Mouse (Mus musculus) lung, adult 2 months (tissue): ENCODE data around the gene Cib4. TPM values are rescaled to one million over a fixed set of nuclear protein-coding genes. Genes with fewer than 3 reads are reported as not detected.
A peak's percentile ranks its signal among the peaks of the same experiment; 100 is the strongest.

Source experiments
- DNase-seq: peaks from one replicate; pipeline ENCODE4 v3.0.0; 2022
- H3K4me1 ChIP-seq: fragments of 200-500 bp; 2 replicates; pipeline ENCODE4 v1.6.1; 2011; ENCODE audit warnings: low read length; ENCODE audit not compliant: control insufficient read depth, insufficient read depth
- H3K4me3 ChIP-seq: fragments of 200-500 bp; replicated peaks from 2 replicates; pipeline ENCODE3; 2011; ENCODE audit warnings: low read depth, mild to moderate bottlenecking, control low read depth, low read length; ENCODE audit errors: extremely low read depth
- CTCF ChIP-seq: fragments of 200-500 bp; IDR thresholded peaks from 2 replicates; pipeline ENCODE4 v1.5.1; 2011; ENCODE audit warnings: mild to moderate bottlenecking, low read length, control low read depth; ENCODE audit not compliant: insufficient read depth
- POLR2A ChIP-seq: fragments of 200-500 bp; IDR thresholded peaks from 2 replicates; pipeline ENCODE4 v1.6.1; 2011; ENCODE audit warnings: low read depth, mild to moderate bottlenecking, control low read depth, low read length, borderline replicate concordance; ENCODE audit errors: extremely low read depth
- WGBS: fragments of 180-500 bp; shearing (Covaris S2); methylation state at CpG from one replicate; pipeline ENCODE4 v1.1.7; 2018; 5-methylcytosine and 5-hydroxymethylcytosine counted together
- polyA plus RNA-seq: library from polyadenylated mRNA; depleted of rRNA; stranded (reverse); fragments of >200 nt; gene quantifications from 2 replicates; pipeline ENCODE4 v1.2.3, GENCODE M21; 2012; rRNA removed

The Cib4 gene
- polyA plus RNA-seq, 1 experiment, result 0.62 TPM

DNA sequence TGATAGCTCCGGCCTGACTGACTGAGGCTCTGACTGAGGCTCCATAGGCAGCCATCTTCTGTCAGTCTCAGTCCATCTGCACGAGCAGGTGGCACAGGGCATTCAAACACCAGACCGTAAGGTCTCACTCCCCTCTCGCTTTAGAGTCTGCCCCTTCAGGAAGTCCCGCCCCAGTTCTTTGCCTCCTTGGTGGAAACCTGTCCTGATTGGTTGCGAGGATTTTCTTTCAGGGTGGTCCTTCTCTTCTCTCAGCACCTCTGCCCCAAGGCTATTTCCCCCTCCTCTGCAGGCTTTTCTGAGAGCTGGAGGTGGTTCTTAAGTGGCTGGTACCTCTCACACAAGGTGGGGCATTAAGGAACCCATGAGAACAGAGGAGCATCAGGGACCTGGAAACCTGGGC lies 75.2 kb downstream of the Cib4 start:
- TF ChIP-seq POLR2A (no peak), CTCF (no peak)
- WGBS, result 49% methylated on average over 6 of the region's 6 CpGs
- no peak overlapping the region for H3K4me3 ChIP-seq
- DNase-seq, result no peak
- no peaks in the 10 kb centered on the region for H3K4me1 ChIP-seq

DNA sequence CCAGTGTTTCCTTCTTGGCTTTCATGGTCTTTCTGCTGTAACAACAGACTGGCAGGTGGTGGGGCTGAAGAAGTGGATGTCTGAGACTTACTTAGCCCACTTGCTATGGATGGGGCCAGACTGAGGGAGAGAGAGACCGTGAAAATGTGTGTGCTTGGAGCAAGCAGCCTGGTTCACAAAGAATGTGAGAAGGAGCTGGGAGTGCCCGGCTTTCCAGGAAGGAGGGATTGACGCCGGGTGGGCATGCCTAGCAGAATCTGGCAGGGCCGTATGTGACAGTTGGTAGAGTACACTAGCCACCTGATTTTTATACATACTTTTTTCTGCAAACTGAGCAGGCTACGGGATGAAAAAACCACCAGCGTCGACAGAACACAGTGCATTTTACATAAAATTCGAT lies 79.3 kb downstream of the Cib4 start:
- no peak overlapping the region for H3K4me3 ChIP-seq
- TF ChIP-seq POLR2A (no peak), CTCF (no peak)
- WGBS, result 35% methylated on average over 9 of the region's 9 CpGs
- no peaks in the 10 kb centered on the region for H3K4me1 ChIP-seq
- DNase-seq, result no peak

- 27% methylated on average over 21 of the region's 21 CpGs for WGBS
- peak within 1 kb of the TSS; percentile 43 for H3K4me3 ChIP-seq
- H3K4me1 ChIP-seq, result no peaks in the 10 kb centered on the region
- no peak for DNase-seq
- TF ChIP-seq POLR2A, result 0 out of 2 replicates have a peak, but pooled peaks have one; percentile 24
- no peak for TF ChIP-seq CTCF
Measured at GRCm38 (mm10) chr5:30465861-30466260, 79.8 kb downstream of the Cib4 start, which contains the start of gene 1700001C02Rik. 1700001C02Rik (plus strand) TSS chr5:30466047.

GRCm38 (mm10) chr5:30461821-30462220 lies 83.8 kb downstream of the Cib4 start, which contains the start of gene Otof:
Otof (minus strand) TSS chr5:30461932.
- H3K4me1 ChIP-seq, result no peaks in the 10 kb centered on the region
- no peak within 1 kb of the TSS for H3K4me3 ChIP-seq
- DNase-seq, result no peak
- TF ChIP-seq CTCF, result no peak
- no peak for TF ChIP-seq POLR2A
- 17% methylated on average over 9 of the region's 12 CpGs for WGBS

DNA sequence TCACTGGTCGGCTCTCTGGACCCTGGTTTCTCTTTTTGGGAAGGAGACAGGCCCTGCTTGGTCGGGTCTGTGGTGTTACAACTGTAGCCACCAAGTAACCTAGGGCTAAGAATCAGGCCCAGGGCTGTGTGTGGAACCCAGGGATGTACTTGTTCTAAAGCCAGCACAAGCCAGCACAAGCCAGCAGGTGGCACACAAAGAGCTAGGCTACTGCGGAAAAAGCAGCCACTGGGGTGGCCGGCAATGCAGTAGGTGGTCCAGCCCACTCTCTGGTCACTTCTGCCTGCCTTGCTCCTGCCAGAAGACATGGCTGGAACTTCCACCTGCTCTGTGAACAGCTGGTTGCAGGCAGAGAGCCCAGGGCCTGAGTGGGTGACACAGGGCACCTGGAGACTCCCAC lies 85.5 kb downstream of the Cib4 start:
- no peak for TF ChIP-seq POLR2A
- no peak for TF ChIP-seq CTCF
- H3K4me1 ChIP-seq, result no peaks in the 10 kb centered on the region
- no peak overlapping the region for H3K4me3 ChIP-seq
- 39% methylated on average over 4 of the region's 4 CpGs for WGBS
- DNase-seq, result no peak

GRCm38 (mm10) chr5:30456056-30456455 lies 89.6 kb downstream of the Cib4 start:
- no peak overlapping the region for H3K4me3 ChIP-seq
- H3K4me1 ChIP-seq, result no peaks in the 10 kb centered on the region
- 37% methylated on average over 6 of the region's 6 CpGs for WGBS
- DNase-seq, result no peak
- TF ChIP-seq CTCF (0 out of 2 replicates have a peak, but pooled peaks have one; percentile 6), POLR2A (no peak)

DNA sequence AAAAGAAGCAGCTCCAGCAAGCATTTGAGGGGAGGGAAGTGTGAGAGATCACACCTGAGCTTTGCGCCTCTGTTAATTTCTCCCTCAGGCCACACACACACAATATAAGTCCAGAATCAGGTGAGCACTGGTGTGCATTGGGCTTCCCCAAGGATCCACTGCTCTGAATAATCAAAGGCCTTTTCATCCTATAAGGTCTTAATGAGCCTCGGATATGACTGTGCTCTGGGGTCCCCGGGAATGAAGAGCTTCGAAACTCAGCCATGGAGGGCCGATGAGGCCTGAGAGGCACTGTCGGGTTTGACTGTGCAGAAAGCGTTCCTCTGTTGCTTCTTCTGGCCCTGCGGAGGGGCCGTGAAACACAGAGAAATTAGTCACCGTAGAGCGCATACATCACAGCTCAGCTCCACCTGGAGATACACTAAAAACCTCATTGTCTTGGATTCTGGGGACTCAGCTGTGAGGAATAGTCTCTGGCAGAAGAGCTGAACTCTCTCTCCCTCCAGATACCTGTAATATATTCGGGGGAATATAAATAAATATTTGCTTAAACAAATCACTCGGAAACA lies 101.2 kb downstream of the Cib4 start:
- no peaks in the 10 kb centered on the region for H3K4me1 ChIP-seq
- no peak for TF ChIP-seq POLR2A
- TF ChIP-seq CTCF, result no peak
- DNase-seq, result no peak
- 82% methylated on average over 13 of the region's 13 CpGs for WGBS
- H3K4me3 ChIP-seq, result no peak overlapping the region

GRCm38 (mm10) chr5:30442196-30442595 lies 103.4 kb downstream of the Cib4 start:
- TF ChIP-seq POLR2A, result no peak
- no peak; the same call in 1 of the 2 replicates for TF ChIP-seq CTCF
- Histone ChIP-seq H3K4me1 (no peaks in the 10 kb centered on the region), H3K4me3 (no peak overlapping the region)
- no peak for DNase-seq
- 65% methylated on average over 5 of the region's 5 CpGs for WGBS

DNA sequence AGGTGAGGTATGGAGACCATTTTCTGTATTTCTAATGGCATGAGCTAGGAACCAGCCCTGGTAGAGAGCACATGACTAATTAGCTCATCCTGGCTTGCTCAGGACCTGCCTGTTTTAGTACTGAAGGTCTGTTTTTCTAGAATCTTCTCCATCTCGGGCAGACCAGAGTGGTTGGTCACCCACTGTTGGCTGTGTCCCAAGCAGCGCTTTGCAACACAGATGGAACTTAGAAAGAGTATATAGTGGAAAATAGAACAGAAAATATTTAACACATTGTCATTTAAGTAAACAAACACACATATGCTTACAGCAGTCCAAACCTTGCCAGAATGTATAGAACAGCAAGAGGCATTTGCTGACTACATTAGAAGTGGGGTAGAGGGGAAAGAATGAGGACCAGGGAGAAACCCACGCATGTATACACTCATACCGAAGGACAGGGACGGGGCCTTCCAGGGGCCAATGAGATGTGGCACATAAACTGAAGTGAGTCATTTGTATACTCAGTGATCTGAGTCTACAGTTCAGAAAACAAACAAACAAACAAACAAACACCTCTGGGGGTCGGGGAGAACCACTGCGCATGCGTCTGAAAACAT lies 105.2 kb downstream of the Cib4 start:
- 81% methylated on average over 8 of the region's 8 CpGs for WGBS
- Histone ChIP-seq H3K4me1 (no peaks in the 10 kb centered on the region), H3K4me3 (no peak overlapping the region)
- DNase-seq, result no peak
- TF ChIP-seq CTCF (no peak), POLR2A (no peak)

GRCm38 (mm10) chr5:30438931-30439330 lies 106.7 kb downstream of the Cib4 start:
- TF ChIP-seq POLR2A (no peak), CTCF (no peak)
- H3K4me1 ChIP-seq, result no peaks in the 10 kb centered on the region
- 43% methylated on average over 2 of the region's 2 CpGs for WGBS
- no peak overlapping the region for H3K4me3 ChIP-seq
- DNase-seq, result no peak

Other genes with a start within 250 kb of the Cib4 start
- gene Otof, start 83.9 kb downstream of the Cib4 start, polyA plus RNA-seq, result 0.26 TPM in 2 replicates
- 24.4 and 25.3 TPM in 2 replicates for gene 1700001C02Rik, start 79.8 kb downstream of the Cib4 start, polyA plus RNA-seq
- 85.5 and 98.7 TPM in 2 replicates for gene Kcnk3, start 42.3 kb upstream of the Cib4 start, polyA plus RNA-seq
- 82.9 and 97.2 TPM in 2 replicates for gene Slc35f6, start 102.1 kb upstream of the Cib4 start, polyA plus RNA-seq
- 12.2 and 13.8 TPM in 2 replicates for gene Cenpa, start 120.9 kb upstream of the Cib4 start, polyA plus RNA-seq
- gene Dpysl5, start 165.7 kb upstream of the Cib4 start, polyA plus RNA-seq, result 5.6 and 7.9 TPM in 2 replicates